Mouse (Mus musculus): ENCODE data around the gene Ggt6.

GRCm38 (mm10) chr11:72436756-72437650 lies 1.7 kb downstream of the Ggt6 start:
- TF ChIP-seq CTCF (IDR thresholded peaks at IDR 0.05; ENCODE audit: low read depth, low read length) = no peak
- TF ChIP-seq POLR2A (IDR thresholded peaks at IDR 0.05; ENCODE audit: borderline replicate concordance, low read depth, low read length) = no peak
